Comparison of ENCODE assay signal across 27 mouse cellular contexts in the genomic region with DNA sequence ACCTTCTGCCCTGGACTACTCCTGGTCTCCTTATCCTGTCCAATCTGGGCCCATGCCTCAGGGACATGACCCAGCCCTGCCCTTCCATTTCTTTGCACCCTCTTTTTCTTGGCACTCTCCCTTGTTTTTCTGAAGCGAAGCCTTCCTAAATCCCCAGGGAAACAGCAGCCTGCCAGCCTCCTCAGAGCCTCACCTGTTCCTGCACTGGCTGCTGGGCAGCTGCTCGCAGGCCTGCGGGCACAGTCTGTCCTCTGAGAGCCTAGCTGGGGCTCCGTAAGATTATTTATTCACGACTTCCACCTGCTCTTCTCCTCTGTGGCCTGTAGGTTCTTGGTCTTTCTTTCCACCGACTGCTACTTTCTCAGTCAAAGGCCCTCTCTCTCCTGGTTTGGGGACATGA. TPM values are rescaled to one million over a fixed set of nuclear protein-coding genes. Genes with fewer than 3 reads are reported as not detected.
DNase-seq lines count a peak whose midpoint lies in the region; ATAC-seq and TF ChIP-seq lines count a peak whose summit lies in the region.
"Had no signal": no experiment of that assay in that cellular context is flagged by ENCODE, and none has a peak within 500 bp of the region (broad histone marks: within the 10 kb centered on the region; RNA-seq: fewer than 3 reads in every experiment).

No protein-coding gene starts in this region.

- DNase-seq in adrenal gland, postnatal 10 days: peak; percentile 46
- no peak for DNase-seq in adrenal gland, postnatal 4 days (ENCODE audit: low spot score in 2 of 2)
- DNase-seq in limb, embryonic 14.5 days (ENCODE audit: low spot score): no peak
- DNase-seq in limb, embryonic 10.5 days (ENCODE audit: low spot score): no peak
- DNase-seq in gastrocnemius, postnatal 14 days: peak; percentile 36
- DNase-seq in cerebellum, adult 2 months: no peak
- DNase-seq in layer of hippocampus, adult 11-12 months (ENCODE audit: low spot score): no peak
- DNase-seq: adrenal gland, postnatal 25 days; B cell, adult 2 months; cerebellum, adult 18-20 months; cerebellum, postnatal 10 days; heart, adult 2 months; heart, postnatal 14 days; kidney, adult 18-20 months had no signal

- H3K9me3 ChIP-seq in limb, embryonic 14.5 days (ENCODE audit: control insufficient read depth, low read length): no peaks in the 10 kb centered on the region
- H3K9me3 ChIP-seq in limb, embryonic 10.5 days (replicated peaks): no peaks in the 10 kb centered on the region
- H3K9me3 ChIP-seq: embryonic facial prominence, embryonic 13.5 days; forebrain, embryonic 10.5 days; heart, embryonic 15.5 days; hindbrain, embryonic 13.5 days; intestine, embryonic 15.5 days had no signal

- H3K4me3 ChIP-seq in limb, embryonic 14.5 days (replicated peaks; ENCODE audit: low read length): no peak overlapping the region
- H3K4me3 ChIP-seq in limb, embryonic 10.5 days: no peak overlapping the region
- no peak overlapping the region for H3K4me3 ChIP-seq in cerebellum, adult 2 months (replicated peaks; ENCODE audit: insufficient read depth, low read depth, low read length)
- H3K4me3 ChIP-seq: embryonic facial prominence, embryonic 13.5 days; erythroblast, embryonic 14.5 days; forebrain, embryonic 10.5 days; heart, adult 2 months; heart, embryonic 15.5 days; hindbrain, embryonic 13.5 days; intestine, embryonic 15.5 days had no signal

- no peaks in the 10 kb centered on the region for H3K36me3 ChIP-seq in limb, embryonic 14.5 days (ENCODE audit: control insufficient read depth, insufficient read depth, low read length)
- H3K36me3 ChIP-seq in limb, embryonic 10.5 days: no peaks in the 10 kb centered on the region
- H3K36me3 ChIP-seq: embryonic facial prominence, embryonic 13.5 days; forebrain, embryonic 10.5 days; G1E; heart, embryonic 15.5 days; hindbrain, embryonic 13.5 days; intestine, embryonic 15.5 days had no signal

- peaks cover 13% of the 10 kb centered on the region for H3K4me1 ChIP-seq in limb, embryonic 14.5 days (ENCODE audit: control insufficient read depth, insufficient read depth, low read length)
- peaks cover 34% of the 10 kb centered on the region for H3K4me1 ChIP-seq in limb, embryonic 10.5 days
- no peaks in the 10 kb centered on the region for H3K4me1 ChIP-seq in cerebellum, adult 2 months (ENCODE audit: control insufficient read depth, insufficient read depth, low read length)
- H3K4me1 ChIP-seq: heart, embryonic 15.5 days; hindbrain, embryonic 13.5 days; intestine, embryonic 15.5 days had no signal

- H3K4me2 ChIP-seq in limb, embryonic 14.5 days (replicated peaks; ENCODE audit: low read depth, low read length, severe bottlenecking): no peak overlapping the region
- H3K4me2 ChIP-seq: embryonic facial prominence, embryonic 13.5 days; heart, embryonic 11.5 days; heart, embryonic 15.5 days; hindbrain, embryonic 13.5 days; intestine, embryonic 15.5 days had no signal

- 0 out of 2 replicates have a peak, but pooled peaks have one; percentile 12 for ATAC-seq in limb, embryonic 14.5 days (ENCODE audit: low FRiP score, low read depth)
- ATAC-seq in cerebellum, adult (ENCODE audit: insufficient number of reproducible peaks, low FRiP score, low TSS enrichment): no peak
- ATAC-seq: CD4-positive, CD25-positive, alpha-beta regulatory T cell, adult 4 months; forebrain, embryonic 14.5 days; intestine, embryonic 15.5 days had no signal

- H3K27me3 ChIP-seq in limb, embryonic 14.5 days (ENCODE audit: control insufficient read depth, insufficient read depth, low read length): no peaks in the 10 kb centered on the region
- H3K27me3 ChIP-seq in limb, embryonic 10.5 days (ENCODE audit: low read depth, poor library complexity, severe bottlenecking): peaks cover 22% of the 10 kb centered on the region
- H3K27me3 ChIP-seq in cerebellum, adult 2 months (ENCODE audit: control insufficient read depth, insufficient read depth, low read length): no peaks in the 10 kb centered on the region
- H3K27me3 ChIP-seq: embryonic facial prominence, embryonic 13.5 days; hindbrain, embryonic 13.5 days; intestine, embryonic 15.5 days had no signal

- intact Hi-C loops in gastrocnemius, postnatal 14 days (cut with DNase I; ENCODE audit: low total_unique reads): no loop called here

- H3K9ac ChIP-seq in limb, embryonic 14.5 days (ENCODE audit: low read depth, low read length, severe bottlenecking): no peak overlapping the region
- H3K9ac ChIP-seq: embryonic facial prominence, embryonic 13.5 days; heart, embryonic 15.5 days; hindbrain, embryonic 13.5 days; intestine, embryonic 15.5 days had no signal

- H3K27ac ChIP-seq in limb, embryonic 14.5 days (replicated peaks; ENCODE audit: low read depth, low read length): no peak overlapping the region
- no peak overlapping the region for H3K27ac ChIP-seq in limb, embryonic 10.5 days
- H3K27ac ChIP-seq in cerebellum, adult 2 months (ENCODE audit: insufficient read depth, low read length): no peak overlapping the region
- H3K27ac ChIP-seq: embryonic facial prominence, embryonic 13.5 days; forebrain, embryonic 10.5 days; heart, adult 2 months; heart, embryonic 15.5 days; hindbrain, embryonic 13.5 days; intestine, embryonic 15.5 days had no signal

- no peak for TF ChIP-seq CTCF in cerebellum, adult 2 months (IDR thresholded peaks at IDR 0.05; ENCODE audit: borderline replicate concordance, insufficient read depth, low read depth, low read length)

- no peak for TF ChIP-seq POLR2A in limb, embryonic 14.5 days (IDR thresholded peaks at IDR 0.05; ENCODE audit: borderline replicate concordance, extremely low read depth, insufficient read depth, insufficient read length)
- no peak for TF ChIP-seq POLR2A in cerebellum, adult 2 months (IDR thresholded peaks at IDR 0.05; ENCODE audit: borderline replicate concordance, insufficient read depth, low read length)

- 29% methylated on average over 6 of the region's 6 CpGs for WGBS in limb, embryonic 14.5 days
- 69% methylated on average over 6 of the region's 6 CpGs for WGBS in limb, embryonic 10.5 days
- 46% methylated on average over 6 of the region's 6 CpGs for WGBS in cerebellum, adult 2 months

RNA-seq across cellular contexts. Expression of gene Samm50, which starts 10.0 kb away (rescaled TPM):
- 100 to 1,000 TPM; 240 to 293 TPM for total RNA-seq in adrenal gland, postnatal 10 days (2021)
- total RNA-seq in adrenal gland, postnatal 4 days (2021): 100 to 1,000 TPM; 159 to 160 TPM
- polyA plus RNA-seq in limb, embryonic 14.5 days (2012; rRNA removed): 22.2 and 29.1 TPM in 2 replicates
- polyA plus RNA-seq in limb, embryonic 14.5 days (2014; fragmentation: Nextera tagmentation; extraction: Ambion mirVana): 71.2 and 71.8 TPM in 2 replicates
- 117 and 118 TPM in 2 replicates for polyA plus RNA-seq in limb, embryonic 10.5 days (2016; fragmentation: Nextera tagmentation; extraction: Ambion mirVana)
- total RNA-seq in gastrocnemius, postnatal 14 days (2021): 100 to 1,000 TPM; 178 to 203 TPM
- polyA plus RNA-seq in cerebellum, adult 2 months (2012; rRNA removed): 56.4 and 57.1 TPM in 2 replicates

RNA-seq across cellular contexts. Expression of gene Pnpla3, which starts 14.4 kb away (rescaled TPM):
- 10 to 100 TPM; 47.6 to 65.6 TPM for total RNA-seq in adrenal gland, postnatal 10 days (2021)
- total RNA-seq in adrenal gland, postnatal 4 days (2021): 1 to 10 TPM; 4.0 to 5.5 TPM
- polyA plus RNA-seq in limb, embryonic 14.5 days (2012; rRNA removed): 1.6 and 1.8 TPM in 2 replicates
- polyA plus RNA-seq in limb, embryonic 14.5 days (2014; fragmentation: Nextera tagmentation; extraction: Ambion mirVana): 0.15 and 0.28 TPM in 2 replicates
- 0.10 and 0.19 TPM in 2 replicates for polyA plus RNA-seq in limb, embryonic 10.5 days (2016; fragmentation: Nextera tagmentation; extraction: Ambion mirVana)
- 10 to 100 TPM in 1 of 2 experiments, 1 to 10 TPM in 1; 3.1 to 10.6 TPM for total RNA-seq in gastrocnemius, postnatal 14 days (2021)
- 39.9 and 47.9 TPM in 2 replicates for polyA plus RNA-seq in cerebellum, adult 2 months (2012; rRNA removed)
- total RNA-seq: G1E; hematopoietic stem cell, adult 5-6 weeks had no signal
- polyA plus RNA-seq: erythroblast, embryonic 14.5 days; G1E had no signal

RNA-seq across cellular contexts. Expression of gene Parvb, which starts 49.8 kb away (rescaled TPM):
- 10 to 100 TPM; 33.2 to 42.1 TPM for total RNA-seq in adrenal gland, postnatal 10 days (2021)
- 10 to 100 TPM; 44.6 to 45.9 TPM for total RNA-seq in adrenal gland, postnatal 4 days (2021)
- 13.5 and 14.0 TPM in 2 replicates for polyA plus RNA-seq in limb, embryonic 14.5 days (2012; rRNA removed)
- polyA plus RNA-seq in limb, embryonic 14.5 days (2014; fragmentation: Nextera tagmentation; extraction: Ambion mirVana): 2.4 and 2.6 TPM in 2 replicates
- 9.0 and 11.0 TPM in 2 replicates for polyA plus RNA-seq in limb, embryonic 10.5 days (2016; fragmentation: Nextera tagmentation; extraction: Ambion mirVana)
- total RNA-seq in gastrocnemius, postnatal 14 days (2021): 10 to 100 TPM; 54.4 to 64.5 TPM
- 16.4 and 18.1 TPM in 2 replicates for polyA plus RNA-seq in cerebellum, adult 2 months (2012; rRNA removed)

RNA-seq across cellular contexts. Expression of gene Pnpla5, which starts 59.0 kb away (rescaled TPM):
- total RNA-seq in adrenal gland, postnatal 10 days (2021): under 1 TPM; 0.12 to 0.18 TPM
- total RNA-seq in adrenal gland, postnatal 4 days (2021): not detected
- not detected in 2 replicates for polyA plus RNA-seq in limb, embryonic 14.5 days (2012; rRNA removed)
- polyA plus RNA-seq in limb, embryonic 14.5 days (2014; fragmentation: Nextera tagmentation; extraction: Ambion mirVana): not detected in 2 replicates
- not detected in 2 replicates for polyA plus RNA-seq in limb, embryonic 10.5 days (2016; fragmentation: Nextera tagmentation; extraction: Ambion mirVana)
- not detected for total RNA-seq in gastrocnemius, postnatal 14 days (2021)
- polyA plus RNA-seq in cerebellum, adult 2 months (2012; rRNA removed): not detected in 2 replicates
- total RNA-seq: adrenal gland, postnatal 25 days; G1E; heart, adult 2 months; heart, postnatal 14 days; hematopoietic stem cell, adult 5-6 weeks had no signal
- polyA plus RNA-seq: CD4-positive, CD25-positive, alpha-beta regulatory T cell, adult 4 months; cortical plate, adult 2 months; embryonic facial prominence, embryonic 13.5 days; erythroblast, embryonic 14.5 days; forebrain, embryonic 10.5 days; forebrain, embryonic 14.5 days; G1E; heart, adult 2 months; heart, embryonic 11.5 days; heart, embryonic 15.5 days; hindbrain, embryonic 13.5 days; intestine, embryonic 15.5 days had no signal

Comparison
In these comparisons a context has a peak if more than half of its experiments do, and no peak if none do; other contexts are left out.
1. DNase-seq: peak in adrenal gland, postnatal 10 days (single experiment) and gastrocnemius, postnatal 14 days (single experiment); none in adrenal gland, postnatal 4 days (0 of 2), limb, embryonic 14.5 days (single experiment), limb, embryonic 10.5 days (single experiment), cerebellum, adult 2 months (0 of 2) and layer of hippocampus, adult 11-12 months (single experiment).
2. RNA of gene Pnpla3, which starts 14.4 kb away (total RNA-seq): 47.6 to 65.6 TPM in adrenal gland, postnatal 10 days; 3.1 to 10.6 TPM in gastrocnemius, postnatal 14 days and 4.0 to 5.5 TPM in adrenal gland, postnatal 4 days; every median in the first group is over 4 times any median in the second.